Comparison of ENCODE assay signal across 11 mouse cellular contexts in the genomic region with DNA sequence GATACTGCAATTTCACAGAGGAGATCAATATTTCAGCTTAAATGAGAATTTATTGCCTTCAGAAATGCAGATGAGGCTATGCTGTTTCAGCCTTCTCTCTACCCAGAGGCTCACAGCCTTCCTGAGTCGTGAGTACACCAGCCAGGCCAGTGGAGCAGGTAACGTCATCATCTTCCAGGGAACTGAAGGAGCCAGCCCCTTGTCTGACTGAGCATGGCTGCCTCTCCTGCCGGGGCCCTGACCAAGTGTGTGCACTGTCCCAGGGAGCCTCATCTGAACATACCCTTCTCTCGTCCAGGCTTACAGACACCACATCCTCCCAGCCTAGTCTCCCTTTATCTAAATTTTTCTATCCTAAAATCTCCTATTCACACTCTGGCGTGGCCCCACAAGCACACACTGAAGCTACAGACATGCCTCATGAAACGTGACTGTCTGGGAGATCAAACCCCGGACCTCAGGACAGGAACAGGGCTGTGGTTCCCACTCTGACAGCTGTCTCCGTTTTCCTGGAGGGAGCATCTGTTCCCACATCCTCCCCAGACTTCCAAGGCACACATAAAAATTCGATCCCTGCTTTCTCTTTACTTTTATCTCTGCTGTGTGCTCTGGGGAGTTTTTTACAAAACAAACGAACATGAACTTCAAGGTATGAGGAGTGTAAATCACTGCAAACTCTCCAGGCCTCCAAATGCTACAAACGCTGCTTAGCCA.
A peak's percentile ranks its signal among the peaks of the same experiment; 100 is the strongest.
DNase-seq lines count a peak whose midpoint lies in the region; ATAC-seq and TF ChIP-seq lines count a peak whose summit lies in the region.
"Had no signal": no experiment of that assay in that cellular context is flagged by ENCODE, and none has a peak within 500 bp of the region (broad histone marks: within the 10 kb centered on the region; RNA-seq: fewer than 3 reads in every experiment).

No protein-coding gene starts in this region.

- H3K27me3 ChIP-seq in forebrain, embryonic 11.5 days (ENCODE audit: control insufficient read depth, insufficient read depth, low read length): no peaks in the 10 kb centered on the region
- no peaks in the 10 kb centered on the region for H3K27me3 ChIP-seq in forebrain, embryonic 16.5 days (replicated peaks; ENCODE audit: control insufficient read depth, insufficient read depth, low read length)
- no peaks in the 10 kb centered on the region for H3K27me3 ChIP-seq in stomach, embryonic 15.5 days (replicated peaks)
- no peaks in the 10 kb centered on the region for H3K27me3 ChIP-seq in stomach, postnatal 0 days (ENCODE audit: control insufficient read depth, insufficient read depth, low read length)
- no peaks in the 10 kb centered on the region for H3K27me3 ChIP-seq in limb, embryonic 13.5 days

- TF ChIP-seq EP300 in stomach, postnatal 0 days (optimal IDR thresholded peaks at IDR 0.05): no peak

- intact Hi-C loops in gastrocnemius, adult 2 months (cut with DNase I): no loop called here

- WGBS in forebrain, embryonic 11.5 days: 69% methylated on average over 11 of the region's 11 CpGs
- 46% methylated on average over 11 of the region's 11 CpGs for WGBS in forebrain, embryonic 16.5 days
- WGBS in stomach, embryonic 15.5 days: 40% methylated on average over 11 of the region's 11 CpGs
- 40% methylated on average over 11 of the region's 11 CpGs for WGBS in stomach, postnatal 0 days
- WGBS in limb, embryonic 13.5 days: 22% methylated on average over 11 of the region's 11 CpGs

- H3K36me3 ChIP-seq in forebrain, embryonic 11.5 days (ENCODE audit: control insufficient read depth, insufficient read depth, low read length): no peaks in the 10 kb centered on the region
- H3K36me3 ChIP-seq in forebrain, embryonic 16.5 days (ENCODE audit: control insufficient read depth, insufficient read depth): no peaks in the 10 kb centered on the region
- H3K36me3 ChIP-seq in stomach, embryonic 15.5 days: no peaks in the 10 kb centered on the region
- H3K36me3 ChIP-seq in stomach, postnatal 0 days (ENCODE audit: control insufficient read depth, insufficient read depth, low read length): no peaks in the 10 kb centered on the region
- H3K36me3 ChIP-seq in limb, embryonic 13.5 days: 0 out of 2 replicates have a peak, but pooled peaks cover 5% of the 10 kb centered on the region

- no peaks in the 10 kb centered on the region for H3K9me3 ChIP-seq in forebrain, embryonic 11.5 days (ENCODE audit: control insufficient read depth, low read length)
- no peaks in the 10 kb centered on the region for H3K9me3 ChIP-seq in forebrain, embryonic 16.5 days (ENCODE audit: control insufficient read depth, low read length)
- no peaks in the 10 kb centered on the region for H3K9me3 ChIP-seq in stomach, embryonic 15.5 days
- no peaks in the 10 kb centered on the region for H3K9me3 ChIP-seq in stomach, postnatal 0 days (ENCODE audit: control insufficient read depth, low read length)
- no peaks in the 10 kb centered on the region for H3K9me3 ChIP-seq in limb, embryonic 13.5 days

- H3K4me1 ChIP-seq in forebrain, embryonic 11.5 days (replicated peaks; ENCODE audit: control insufficient read depth, insufficient read depth, low read length): 0 out of 2 replicates have a peak, but pooled peaks cover 2% of the 10 kb centered on the region
- H3K4me1 ChIP-seq in forebrain, embryonic 16.5 days (replicated peaks; ENCODE audit: control insufficient read depth, insufficient read depth, low read length): peaks cover 12% of the 10 kb centered on the region
- no peaks in the 10 kb centered on the region for H3K4me1 ChIP-seq in stomach, embryonic 15.5 days
- 0 out of 2 replicates have a peak, but pooled peaks cover 3% of the 10 kb centered on the region for H3K4me1 ChIP-seq in stomach, postnatal 0 days (replicated peaks; ENCODE audit: control insufficient read depth, insufficient read depth)
- peaks cover 39% of the 10 kb centered on the region for H3K4me1 ChIP-seq in limb, embryonic 13.5 days

- no peak overlapping the region for H3K27ac ChIP-seq in forebrain, embryonic 11.5 days (ENCODE audit: low read depth, low read length)
- H3K27ac ChIP-seq in forebrain, embryonic 16.5 days (ENCODE audit: low read length): no peak overlapping the region
- H3K27ac ChIP-seq in stomach, embryonic 15.5 days: no peak overlapping the region
- no peak overlapping the region for H3K27ac ChIP-seq in stomach, postnatal 0 days (replicated peaks)
- peak overlapping the region; percentile 1 for H3K27ac ChIP-seq in limb, embryonic 13.5 days
- no peak overlapping the region for H3K27ac ChIP-seq in gastrocnemius, adult 2 months

- 0 out of 2 replicates have a peak overlapping the region, but pooled peaks have one; percentile 1 for H3K9ac ChIP-seq in forebrain, embryonic 11.5 days (ENCODE audit: low read length)
- no peak overlapping the region for H3K9ac ChIP-seq in forebrain, embryonic 16.5 days (replicated peaks; ENCODE audit: low read depth, low read length)
- no peak overlapping the region for H3K9ac ChIP-seq in stomach, embryonic 15.5 days
- H3K9ac ChIP-seq in stomach, postnatal 0 days (ENCODE audit: low read length): no peak overlapping the region
- no peak overlapping the region for H3K9ac ChIP-seq in limb, embryonic 13.5 days

- no peak for TF ChIP-seq CTCF in stomach, postnatal 0 days (IDR thresholded peaks at IDR 0.05; ENCODE audit: low read depth)
- no peak for TF ChIP-seq CTCF in gastrocnemius, adult 2 months (IDR thresholded peaks at IDR 0.05)

- no peak for DNase-seq in forebrain, embryonic 11.5 days (ENCODE audit: low spot score)
- no peak for DNase-seq in stomach, postnatal 0 days (ENCODE audit: low spot score)
- no peak for DNase-seq in Muller cell, postnatal 12 days (ENCODE audit: inconsistent ontology term)
- no peak for DNase-seq in gastrocnemius, adult 2 months
- no peak for DNase-seq in urinary bladder, adult 18-20 months (ENCODE audit: low spot score in 2 of 2)
- DNase-seq: adrenal gland, postnatal 25 days; cerebellum, postnatal 10 days; lung, adult 18-20 months had no signal

- H3K4me2 ChIP-seq in forebrain, embryonic 11.5 days (ENCODE audit: low read depth, low read length, severe bottlenecking): no peak overlapping the region
- H3K4me2 ChIP-seq in forebrain, embryonic 16.5 days (ENCODE audit: low read length): no peak overlapping the region
- no peak overlapping the region for H3K4me2 ChIP-seq in stomach, embryonic 15.5 days
- no peak overlapping the region for H3K4me2 ChIP-seq in stomach, postnatal 0 days (replicated peaks; ENCODE audit: low read depth)
- H3K4me2 ChIP-seq in limb, embryonic 13.5 days (replicated peaks): 0 out of 2 replicates have a peak overlapping the region, but pooled peaks have one; percentile 2

- H3K4me3 ChIP-seq in forebrain, embryonic 11.5 days (ENCODE audit: low read depth, low read length): no peak overlapping the region
- no peak overlapping the region for H3K4me3 ChIP-seq in forebrain, embryonic 16.5 days (replicated peaks; ENCODE audit: low read length)
- H3K4me3 ChIP-seq in stomach, embryonic 15.5 days (replicated peaks): no peak overlapping the region
- H3K4me3 ChIP-seq in stomach, postnatal 0 days (ENCODE audit: low read depth, low read length): no peak overlapping the region
- no peak overlapping the region for H3K4me3 ChIP-seq in limb, embryonic 13.5 days
- no peak overlapping the region for H3K4me3 ChIP-seq in gastrocnemius, adult 2 months

- no peak for ATAC-seq in forebrain, embryonic 11.5 days (replicated peaks; ENCODE audit: low FRiP score)
- no peak for ATAC-seq in forebrain, embryonic 16.5 days
- ATAC-seq in stomach, embryonic 15.5 days (ENCODE audit: insufficient read depth, low FRiP score, low read depth): peak; percentile 18; the same call in 1 of the 2 replicates
- no peak for ATAC-seq in stomach, postnatal 0 days (ENCODE audit: low FRiP score, low TSS enrichment)
- peak; percentile 75 for ATAC-seq in limb, embryonic 13.5 days (ENCODE audit: low FRiP score, low read depth)

Comparison
In these comparisons a context has a peak if more than half of its experiments do, and no peak if none do; other contexts are left out.
1. ATAC-seq: peak in stomach, embryonic 15.5 days (single experiment) and limb, embryonic 13.5 days (single experiment); none in forebrain, embryonic 11.5 days (single experiment), forebrain, embryonic 16.5 days (single experiment) and stomach, postnatal 0 days (single experiment).